Mouse (Mus musculus) liver, adult 2 months (tissue): ENCODE measurements around the gene Nadk2.

Source experiments
- CTCF ChIP-seq: fragments of 200-500 bp; IDR thresholded peaks from 2 replicates; pipeline ENCODE4 v1.5.1; 2011; ENCODE audit warnings: low read depth, low read length, control low read depth
- POLR2A ChIP-seq: fragments of 200-500 bp; IDR thresholded peaks from 2 replicates; pipeline ENCODE4 v1.6.1; 2011; ENCODE audit warnings: low read length, control low read depth; ENCODE audit not compliant: insufficient read depth; ENCODE audit errors: extremely low read depth

DNA sequence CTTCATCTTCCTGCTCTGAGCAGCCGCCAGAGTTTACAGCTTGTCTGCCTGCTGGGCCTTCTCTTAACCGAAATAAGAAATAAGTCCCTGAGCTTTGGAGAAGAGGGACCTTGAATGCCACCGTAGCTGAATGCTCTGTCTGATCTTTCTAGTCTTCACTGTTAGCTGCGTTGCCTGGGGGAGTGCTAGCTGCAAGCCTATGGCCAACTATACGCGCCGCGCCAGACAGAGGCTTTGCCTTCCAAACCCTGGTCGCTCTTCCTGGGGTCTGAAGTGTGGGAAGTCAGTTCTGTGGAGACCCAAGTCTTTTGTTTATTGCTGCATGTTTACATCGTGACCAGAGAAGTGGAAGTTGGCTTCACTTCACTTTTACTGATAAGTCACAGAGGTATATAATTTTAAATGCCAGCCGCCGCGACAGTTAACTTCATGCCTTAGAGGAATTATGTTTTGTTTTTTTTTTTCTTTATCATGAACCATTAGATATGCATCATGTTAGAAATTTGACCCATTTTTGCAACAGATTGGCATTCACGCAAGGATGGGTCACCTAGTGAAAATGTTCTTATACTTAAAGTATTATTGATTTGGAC is 4.6 kb downstream of the Nadk2 start:
- TF ChIP-seq CTCF (no peak), POLR2A (no peak)
